Mouse (Mus musculus) thymus, adult 2 months (tissue): Measurements from ENCODE around the gene Ccdc183. TPM values are rescaled to one million over a fixed set of nuclear protein-coding genes. Genes with fewer than 3 reads are reported as not detected.
A peak's percentile ranks its signal among the peaks of the same experiment; 100 is the strongest.

Source experiments
- DNase-seq: peaks from one replicate; pipeline ENCODE4 v3.0.0; 2021
- H3K27ac ChIP-seq: fragments of 200-500 bp; 2 replicates; pipeline ENCODE4 v1.5.1; 2012; ENCODE audit warnings: low read length, control low read depth; ENCODE audit not compliant: control insufficient read depth, insufficient read depth
- H3K27me3 ChIP-seq: fragments of 200-500 bp; 2 replicates; pipeline ENCODE4 v1.6.1; 2012; ENCODE audit warnings: mild to moderate bottlenecking, low read length, moderate library complexity, mixed read lengths; ENCODE audit not compliant: control insufficient read depth, insufficient read depth
- H3K36me3 ChIP-seq: fragments of 200-500 bp; 2 replicates; pipeline ENCODE4 v1.6.1; 2012; ENCODE audit warnings: mild to moderate bottlenecking, low read length, moderate library complexity; ENCODE audit not compliant: control insufficient read depth, insufficient read depth
- H3K4me1 ChIP-seq: fragments of 200-500 bp; replicated peaks from 2 replicates; pipeline ENCODE4 v1.6.1; 2012; ENCODE audit warnings: low read length; ENCODE audit not compliant: control insufficient read depth, insufficient read depth
- H3K4me3 ChIP-seq: fragments of 200-500 bp; 2 replicates; pipeline ENCODE4 v1.5.1; 2012; ENCODE audit warnings: mild to moderate bottlenecking, low read length, control low read depth, moderate library complexity; ENCODE audit not compliant: control insufficient read depth, insufficient read depth
- CTCF ChIP-seq: fragments of 200-500 bp; IDR thresholded peaks from 2 replicates; pipeline ENCODE4 v1.5.1; 2012; ENCODE audit warnings: mild to moderate bottlenecking, control low read depth, low read length, moderate library complexity, borderline replicate concordance; ENCODE audit not compliant: control insufficient read depth, poor library complexity, insufficient read depth; ENCODE audit errors: extremely low read depth
- POLR2A ChIP-seq: fragments of 200-500 bp; IDR thresholded peaks from 2 replicates; pipeline ENCODE4 v1.6.1; 2012; ENCODE audit warnings: mild to moderate bottlenecking, low read length, control low read depth, moderate library complexity; ENCODE audit not compliant: control insufficient read depth, poor library complexity, insufficient read depth; ENCODE audit errors: extremely low read depth
- WGBS: fragments of 180-500 bp; shearing (Covaris S2); methylation state at CpG from one replicate; pipeline ENCODE4 v1.1.7; 2018; 5-methylcytosine and 5-hydroxymethylcytosine counted together
- polyA plus RNA-seq: library from polyadenylated mRNA; depleted of rRNA; stranded (reverse); fragments of >200 nt; gene quantifications from 2 replicates; pipeline ENCODE4 v1.2.3, GENCODE M21; 2012; rRNA removed

Ccdc183 gene
- polyA plus RNA-seq: not detected in 2 replicates

DNA sequence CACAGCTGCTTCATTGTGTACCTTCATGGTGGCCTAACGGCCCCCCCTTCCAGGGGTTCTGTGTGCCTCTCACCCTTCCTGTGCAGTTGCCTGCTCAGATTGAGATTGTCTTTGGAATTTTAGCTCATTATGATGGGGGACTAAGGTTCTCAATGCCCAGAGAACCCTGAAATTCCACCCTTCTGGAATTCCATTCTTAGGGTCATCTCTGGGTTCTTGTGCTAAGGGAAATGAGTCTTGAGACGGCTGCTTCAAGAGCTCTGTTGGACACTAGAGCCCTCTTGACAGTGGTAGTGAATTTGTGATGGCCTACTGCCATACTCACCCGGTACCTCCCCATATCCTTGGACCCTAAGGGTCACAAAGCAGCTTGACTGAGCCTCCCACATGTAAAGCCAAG, at the start of gene Ccdc183:
TSS of gene Ccdc183 (minus strand) at position 101 of the 400 bp plus-strand sequence.
- TF ChIP-seq CTCF (no peak), POLR2A (no peak)
- DNase-seq: no peak
- WGBS: 98% methylated on average over 3 of the region's 3 CpGs
- H3K27ac ChIP-seq: no peak within 1 kb of the TSS
- H3K4me3 ChIP-seq: no peak within 1 kb of the TSS
- peaks cover 17% of the 10 kb centered on the region for H3K4me1 ChIP-seq
- no peaks in the 10 kb centered on the region; the same call in 1 of the 2 replicates for H3K27me3 ChIP-seq
- no peaks in the 10 kb centered on the region for H3K36me3 ChIP-seq

DNA sequence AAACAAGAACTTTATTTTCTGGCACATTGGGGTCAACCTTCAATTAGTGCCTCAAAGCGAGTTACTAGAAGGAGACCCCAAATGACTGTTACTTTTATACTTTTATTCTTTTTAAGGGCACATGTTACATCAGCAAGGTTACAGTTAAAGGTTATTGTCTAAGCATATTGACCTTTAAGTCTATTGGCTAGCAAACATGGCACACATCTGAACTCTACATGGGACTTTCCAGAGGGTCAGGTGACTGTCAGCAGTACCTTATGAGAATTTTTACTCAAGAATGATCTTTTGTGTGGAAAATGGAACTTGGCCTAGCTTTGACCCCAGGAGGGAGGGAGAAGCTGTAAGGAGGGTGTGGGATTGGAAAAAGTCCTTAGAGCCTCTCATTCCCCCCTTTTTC, 49.0 kb upstream of the Ccdc183 start:
- Histone ChIP-seq H3K27ac (no peak overlapping the region), H3K4me1 (no peaks in the 10 kb centered on the region), H3K27me3 (no peaks in the 10 kb centered on the region), H3K36me3 (no peaks in the 10 kb centered on the region), H3K4me3 (no peak overlapping the region)
- DNase-seq: no peak
- no peak for TF ChIP-seq POLR2A
- no peak for TF ChIP-seq CTCF
- 75% methylated on average over 1 of the region's 1 CpGs for WGBS

DNA sequence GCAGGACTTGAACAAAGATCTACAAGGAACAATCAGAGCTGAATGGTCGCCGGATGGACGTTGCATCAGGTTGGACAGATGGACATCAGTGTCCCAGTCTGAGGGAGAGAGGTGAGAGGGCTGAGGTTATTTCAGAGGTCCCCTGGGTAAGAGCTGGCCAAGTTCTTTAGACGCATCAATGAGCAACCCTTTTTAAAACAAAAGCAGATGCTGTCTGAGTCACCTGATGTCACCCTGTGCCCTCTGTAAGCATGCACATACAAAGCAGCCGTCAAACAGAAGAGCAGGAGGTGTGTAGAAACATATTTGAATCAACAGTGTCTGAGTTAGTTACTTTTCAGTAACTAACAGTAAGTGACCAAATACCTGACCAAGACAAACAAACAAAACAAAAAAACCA, 46.6 kb upstream of the Ccdc183 start:
- 93% methylated on average over 5 of the region's 5 CpGs for WGBS
- H3K4me1 ChIP-seq: no peaks in the 10 kb centered on the region
- no peaks in the 10 kb centered on the region for H3K36me3 ChIP-seq
- H3K4me3 ChIP-seq: no peak overlapping the region
- DNase-seq: no peak
- H3K27ac ChIP-seq: no peak overlapping the region
- no peaks in the 10 kb centered on the region for H3K27me3 ChIP-seq
- TF ChIP-seq CTCF (no peak), POLR2A (no peak)

DNA sequence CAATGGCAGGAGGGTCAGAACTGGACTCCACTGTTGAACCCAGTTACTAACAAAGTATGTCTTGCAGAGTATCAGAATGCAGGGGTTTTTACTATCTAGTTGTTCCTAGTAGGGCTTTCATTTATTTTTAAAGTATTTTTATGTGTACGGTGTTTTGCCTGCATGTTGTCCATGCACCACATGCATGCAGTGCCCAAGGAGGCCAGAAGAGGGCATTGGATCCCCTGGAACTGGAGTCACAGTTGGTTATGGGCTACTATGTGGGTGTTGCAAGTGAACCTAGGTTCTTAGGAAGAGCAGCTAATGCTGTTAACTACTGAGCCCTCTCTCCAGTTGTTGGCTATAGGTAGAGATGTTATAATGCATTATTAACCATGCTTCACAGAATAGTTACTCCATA, 46.0 kb upstream of the Ccdc183 start:
- Histone ChIP-seq H3K27ac (no peak overlapping the region), H3K27me3 (no peaks in the 10 kb centered on the region), H3K4me3 (no peak overlapping the region), H3K4me1 (no peaks in the 10 kb centered on the region), H3K36me3 (no peaks in the 10 kb centered on the region)
- peak; percentile 81 for DNase-seq
- TF ChIP-seq CTCF (no peak), POLR2A (no peak)
- 33% methylated on average over 1 of the region's 1 CpGs for WGBS

DNA sequence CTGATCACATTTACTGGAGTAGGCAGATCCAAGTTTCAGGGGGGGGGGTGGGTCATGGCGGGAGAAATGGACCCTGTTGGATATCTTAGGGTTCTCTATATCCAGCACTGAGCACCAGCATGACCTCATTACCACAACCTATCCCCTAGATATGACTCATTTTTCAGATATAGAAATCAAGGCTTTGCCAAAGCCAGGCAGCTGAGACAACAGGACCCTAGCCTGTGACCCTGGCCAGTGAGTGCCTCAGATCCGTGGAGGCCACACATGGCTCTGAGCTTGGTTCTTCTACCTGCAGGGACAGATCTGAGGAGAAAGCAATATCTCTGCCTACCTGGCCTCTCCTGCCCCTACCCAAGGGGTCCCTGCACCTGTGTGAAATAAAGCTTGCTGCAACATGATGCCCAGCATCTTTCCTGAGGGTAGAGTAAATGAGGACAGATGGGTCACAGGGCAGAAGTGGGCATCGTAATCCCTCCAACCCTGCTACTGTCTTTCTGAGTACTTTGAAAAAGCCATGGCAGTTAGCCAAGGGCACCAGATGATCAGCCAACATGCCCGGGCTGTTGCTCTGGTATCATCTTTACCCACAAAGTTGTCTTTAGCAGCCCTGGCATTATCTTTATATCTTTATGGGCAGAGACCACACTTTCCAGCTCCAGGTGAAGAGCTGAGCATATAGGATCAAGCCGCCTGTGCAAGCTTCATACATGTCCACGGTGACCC, 43.9 kb upstream of the Ccdc183 start:
- H3K4me1 ChIP-seq: no peaks in the 10 kb centered on the region
- no peaks in the 10 kb centered on the region for H3K27me3 ChIP-seq
- no peak overlapping the region for H3K4me3 ChIP-seq
- no peak for DNase-seq
- WGBS: 53% methylated on average over 6 of the region's 6 CpGs
- no peaks in the 10 kb centered on the region for H3K36me3 ChIP-seq
- TF ChIP-seq CTCF: no peak
- TF ChIP-seq POLR2A: no peak
- no peak overlapping the region for H3K27ac ChIP-seq

DNA sequence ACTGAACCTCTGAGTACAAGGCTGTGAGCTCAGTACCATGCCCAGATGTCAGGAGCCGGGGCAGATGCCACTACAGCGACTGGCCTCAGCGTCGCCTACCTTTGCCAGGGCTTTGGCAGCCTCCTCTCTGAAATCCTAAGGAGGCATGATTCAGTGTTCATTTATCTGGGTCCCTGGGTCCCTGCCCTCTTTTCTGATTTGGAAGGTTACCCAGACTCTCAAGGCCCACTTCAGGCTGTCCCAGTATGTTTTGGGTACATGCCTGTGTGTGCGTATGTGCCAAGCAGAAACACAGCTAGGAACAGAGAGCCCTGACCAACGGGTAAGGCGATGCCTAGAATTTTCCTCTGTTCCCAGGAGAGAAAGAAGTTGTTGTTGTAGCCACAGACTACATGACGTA, 42.8 kb upstream of the Ccdc183 start:
- no peaks in the 10 kb centered on the region for H3K36me3 ChIP-seq
- H3K4me1 ChIP-seq: no peaks in the 10 kb centered on the region
- H3K4me3 ChIP-seq: no peak overlapping the region
- 95% methylated on average over 8 of the region's 8 CpGs for WGBS
- no peak overlapping the region for H3K27ac ChIP-seq
- TF ChIP-seq CTCF (no peak), POLR2A (no peak)
- no peak for DNase-seq
- no peaks in the 10 kb centered on the region for H3K27me3 ChIP-seq

DNA sequence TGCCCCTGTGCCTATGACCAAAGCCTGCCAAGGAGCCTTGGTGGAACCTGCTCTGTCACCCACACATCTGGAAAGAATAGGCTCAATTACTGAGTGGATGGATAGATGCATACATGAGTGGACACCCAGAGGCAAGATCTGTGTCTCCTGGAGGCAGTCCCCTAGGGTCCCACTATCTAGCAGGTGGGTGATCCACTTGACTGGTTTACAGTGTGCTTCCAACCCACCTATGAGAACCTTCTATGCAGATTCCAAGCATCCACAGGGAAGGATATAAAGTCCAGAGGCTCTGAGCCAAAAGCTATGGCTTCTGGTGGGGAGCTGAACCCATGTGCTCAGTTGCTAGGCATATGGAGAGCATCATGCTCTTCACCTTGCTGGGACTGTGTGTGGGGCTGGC, 40.2 kb upstream of the Ccdc183 start, which contains the start of gene Lcn5:
TSS of gene Lcn5 (plus strand) at position 301 of the 400 bp plus-strand sequence.
- no peaks in the 10 kb centered on the region for H3K4me1 ChIP-seq
- no peaks in the 10 kb centered on the region for H3K27me3 ChIP-seq
- H3K4me3 ChIP-seq: no peak within 1 kb of the TSS
- no peak within 1 kb of the TSS for H3K27ac ChIP-seq
- DNase-seq: no peak
- TF ChIP-seq POLR2A (no peak), CTCF (no peak)
- H3K36me3 ChIP-seq: no peaks in the 10 kb centered on the region
